Mouse (Mus musculus) cerebellum, adult 9-10 months (tissue): ENCODE results near the gene Nol11.
"Not testable (repeated sequence)": the region's sequence is repeated elsewhere in the genome, so short reads cannot be mapped to it uniquely, and the experiment has no call there.

ENCODE experiments used
- DNase-seq: peaks from one replicate; pipeline ENCODE4 v3.0.0; 2022

The Nol11 gene

GRCm38 (mm10) chr11:107154431-107154830 lies 34.8 kb downstream of the Nol11 start:
- no peak for DNase-seq

- DNase-seq, result no peak
Measured at GRCm38 (mm10) chr11:107153645-107154044, 35.5 kb downstream of the Nol11 start.

DNA sequence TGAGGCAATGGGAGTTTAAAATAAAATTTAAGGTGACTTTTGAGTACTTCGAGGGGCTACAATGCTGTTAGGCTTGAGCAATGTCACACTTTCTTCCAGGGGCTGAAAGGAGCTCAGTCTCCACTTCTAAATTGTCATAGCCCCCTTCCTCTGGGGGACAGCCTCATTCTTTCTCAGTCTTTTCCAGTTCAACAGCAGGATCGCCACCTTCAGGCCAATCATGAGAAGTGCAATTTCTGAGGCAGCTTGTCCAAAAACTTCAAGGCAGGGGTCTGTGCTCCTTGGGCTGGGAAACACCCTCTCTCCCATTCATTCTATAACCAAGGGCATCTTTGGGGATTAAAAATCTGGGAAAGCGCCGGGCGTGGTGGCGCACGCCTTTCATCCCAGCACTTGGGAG lies 37.4 kb downstream of the Nol11 start:
- no peak for DNase-seq

DNA sequence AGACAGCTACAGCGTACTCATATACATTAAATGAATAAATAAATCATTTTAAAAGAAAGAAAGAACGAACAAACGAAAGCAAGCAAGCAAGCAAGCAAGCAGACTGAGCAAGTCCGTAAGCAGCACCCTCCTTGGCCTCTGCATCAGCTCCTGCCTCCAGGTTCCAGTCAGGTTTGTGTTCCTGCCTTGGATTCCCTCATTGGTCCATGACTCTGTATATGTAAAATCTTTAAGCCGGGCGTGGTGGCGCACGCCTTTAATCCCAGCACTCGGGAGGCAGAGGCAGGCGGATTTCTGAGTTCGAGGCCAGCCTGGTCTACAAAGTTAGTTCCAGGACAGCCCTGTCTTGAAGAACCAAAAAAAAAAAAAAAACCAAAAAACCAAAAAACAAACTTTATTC lies 45.2 kb downstream of the Nol11 start:
- DNase-seq, result not testable (repeated sequence)

DNA sequence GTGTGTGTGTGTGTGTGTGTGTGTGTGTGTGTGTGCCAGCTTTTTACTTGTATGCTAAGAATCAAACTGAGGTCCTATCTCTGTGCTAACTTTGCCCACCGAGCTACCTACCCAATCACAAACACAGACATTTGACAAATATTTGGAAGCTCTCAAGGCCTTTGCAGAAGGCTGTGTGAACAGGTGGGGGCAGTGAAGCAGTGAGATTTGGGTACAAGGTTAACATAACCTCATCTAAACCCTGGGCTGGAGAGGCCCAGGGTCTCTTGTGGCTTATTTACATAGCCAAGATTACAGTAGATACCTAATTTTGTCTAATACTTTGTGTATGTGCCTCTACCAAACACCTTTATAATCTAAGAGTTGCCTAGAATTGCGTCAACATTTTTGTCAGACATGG lies 46.8 kb downstream of the Nol11 start:
- no peak for DNase-seq

DNA sequence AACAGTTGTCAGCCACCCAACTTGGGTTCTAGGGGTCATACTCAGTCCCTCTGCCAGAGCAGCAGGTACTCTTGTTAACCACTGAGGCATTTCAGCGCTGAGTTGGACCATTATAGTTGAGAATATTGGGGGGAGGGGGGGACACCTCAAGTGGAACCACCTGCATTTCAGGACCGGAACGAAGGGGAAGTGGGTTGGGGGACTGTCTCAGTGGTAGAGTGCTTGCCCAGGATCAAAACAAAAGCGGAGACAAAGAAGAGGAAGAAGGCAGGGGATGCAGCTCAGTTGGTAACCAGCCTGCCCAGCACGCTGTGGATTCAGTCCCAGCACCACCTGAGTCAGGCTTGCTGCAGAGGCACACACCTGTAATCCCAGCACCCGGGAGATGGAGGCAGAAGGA lies 48.4 kb downstream of the Nol11 start:
- no peak for DNase-seq

DNA sequence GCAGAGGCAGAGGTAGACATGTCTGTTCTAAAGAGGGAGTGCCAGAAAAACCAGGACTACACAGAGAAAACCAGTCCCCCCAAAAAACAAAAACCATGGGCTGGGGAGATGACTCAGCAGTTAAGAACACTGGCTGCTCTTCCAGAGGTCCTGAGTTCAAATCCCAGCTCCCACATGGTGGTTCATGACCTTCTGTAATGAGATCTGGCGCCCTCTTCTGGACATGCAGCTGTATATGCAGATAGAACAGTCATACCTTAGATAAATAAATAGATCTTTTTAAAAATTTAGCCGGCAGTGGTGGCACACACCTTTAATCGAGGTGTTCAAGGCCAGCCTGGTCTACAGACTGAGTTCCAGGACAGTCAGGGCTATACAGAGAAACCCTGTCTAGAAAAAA lies 50.5 kb downstream of the Nol11 start:
- DNase-seq, result no peak

DNA sequence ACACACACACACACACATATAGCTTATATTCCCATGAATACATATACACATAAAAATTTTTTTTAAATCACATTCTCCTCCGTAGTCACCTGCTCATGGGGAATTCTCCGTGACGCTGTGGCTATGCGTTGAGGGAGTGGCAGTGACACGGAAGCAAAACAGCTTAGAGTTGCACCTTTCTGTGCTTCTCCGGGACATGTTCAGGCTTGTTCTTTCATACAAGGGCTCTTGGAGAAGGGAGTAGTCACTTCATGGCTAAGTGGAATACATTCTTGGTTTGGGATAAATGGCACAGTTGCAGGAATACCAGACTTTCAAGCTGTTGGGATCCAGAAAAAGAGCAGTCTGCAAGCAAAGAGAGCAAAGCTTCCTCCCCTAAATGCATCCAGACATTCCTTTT lies 51.6 kb downstream of the Nol11 start:
- no peak for DNase-seq

- not testable (repeated sequence) for DNase-seq
Measured at GRCm38 (mm10) chr11:107136458-107136857, 52.7 kb downstream of the Nol11 start.

- no peak for DNase-seq
Measured at GRCm38 (mm10) chr11:107135741-107136140, 53.4 kb downstream of the Nol11 start.

GRCm38 (mm10) chr11:107132426-107132825 lies 56.8 kb downstream of the Nol11 start:
- DNase-seq, result no peak

GRCm38 (mm10) chr11:107131749-107132421 lies 57.3 kb downstream of the Nol11 start, which contains the start of gene Bptf:
Bptf (minus strand) TSS chr11:107132127.
- peak; percentile 89 for DNase-seq

DNA sequence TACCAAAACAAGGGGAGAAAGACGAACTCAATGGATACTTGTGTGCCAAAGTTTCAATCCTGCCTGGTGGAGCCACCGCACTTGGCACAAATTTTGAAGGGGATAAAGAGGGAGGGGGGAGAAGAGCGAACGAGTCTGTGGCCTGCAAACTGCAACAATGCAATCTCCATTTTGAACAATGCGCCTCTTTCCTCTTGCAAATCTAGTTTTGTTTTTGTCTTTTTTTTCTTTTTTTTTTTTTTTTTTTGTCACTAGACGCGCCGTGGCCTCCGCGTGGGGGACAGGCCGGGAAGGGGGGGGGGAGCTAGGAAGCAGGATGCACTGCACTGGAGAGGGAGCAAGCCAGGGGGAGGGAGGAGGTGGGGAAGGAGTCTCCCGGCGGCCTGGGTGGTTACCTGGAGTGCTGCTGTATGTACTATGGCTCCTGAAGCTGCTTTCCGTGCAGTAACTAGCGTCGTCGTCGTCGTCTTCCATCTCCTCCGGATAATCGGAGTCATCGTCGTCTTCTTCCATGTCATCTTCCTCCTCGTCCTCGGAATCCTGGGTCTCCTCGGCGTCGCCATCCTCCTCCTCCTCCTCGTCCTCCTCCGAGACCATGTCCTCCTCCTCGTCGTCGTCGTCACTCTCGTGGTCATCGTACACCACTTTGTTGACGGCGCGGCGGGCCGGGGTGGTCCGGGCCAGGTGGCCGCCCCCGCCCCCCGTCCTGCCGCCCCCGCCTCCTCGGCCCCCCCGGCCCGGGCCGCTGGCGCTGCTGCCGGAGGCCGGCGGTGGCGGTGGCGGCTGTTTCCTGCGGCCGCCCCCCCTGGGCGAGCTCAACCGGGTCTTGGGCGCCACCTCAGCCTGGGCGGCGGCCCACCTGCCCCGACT lies 58.1 kb downstream of the Nol11 start:
- peak; percentile 76 for DNase-seq

GRCm38 (mm10) chr11:107130221-107130788 lies 58.9 kb downstream of the Nol11 start:
- no peak for DNase-seq

DNA sequence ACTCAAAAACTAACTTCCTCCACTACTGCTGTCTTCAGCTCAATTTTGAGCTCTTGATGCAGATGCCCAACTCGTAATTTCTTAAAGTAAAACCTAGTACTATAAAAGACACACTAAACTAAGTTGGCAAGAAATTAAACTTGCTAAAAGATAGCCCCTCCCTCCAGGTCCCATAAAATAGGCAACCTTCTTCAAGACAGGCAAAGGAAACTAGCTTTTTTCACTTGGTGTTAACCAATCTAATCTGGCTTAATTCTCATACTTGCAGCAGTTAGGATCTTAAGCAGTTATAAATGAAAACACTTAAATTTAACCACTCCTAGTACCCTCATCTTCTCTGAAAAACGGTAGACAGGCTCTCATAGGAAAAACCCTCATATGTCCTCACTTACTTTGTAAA lies 59.5 kb downstream of the Nol11 start:
- no peak for DNase-seq

DNA sequence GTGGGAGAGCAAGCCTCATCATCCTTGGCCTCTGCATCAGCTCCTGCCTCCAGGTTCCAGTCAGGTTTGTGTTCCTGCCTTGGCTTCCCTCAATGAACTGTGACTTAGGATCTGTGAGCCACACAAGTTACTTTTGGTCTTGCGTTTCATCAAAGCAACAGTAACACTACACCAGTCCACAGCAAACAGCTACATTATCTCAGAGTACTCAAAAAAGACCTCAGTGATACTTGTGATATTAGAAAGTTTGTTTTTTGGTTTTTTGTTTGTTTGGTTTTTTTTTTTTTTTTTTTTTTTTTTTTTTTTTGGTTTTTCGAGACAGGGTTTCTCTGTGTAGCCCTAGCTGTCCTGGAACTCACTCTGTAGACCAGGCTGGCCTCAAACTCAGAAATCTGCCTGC lies 62.5 kb downstream of the Nol11 start:
- DNase-seq, result not testable (repeated sequence)

GRCm38 (mm10) chr11:107125011-107125410 lies 64.2 kb downstream of the Nol11 start:
- DNase-seq, result no peak

DNA sequence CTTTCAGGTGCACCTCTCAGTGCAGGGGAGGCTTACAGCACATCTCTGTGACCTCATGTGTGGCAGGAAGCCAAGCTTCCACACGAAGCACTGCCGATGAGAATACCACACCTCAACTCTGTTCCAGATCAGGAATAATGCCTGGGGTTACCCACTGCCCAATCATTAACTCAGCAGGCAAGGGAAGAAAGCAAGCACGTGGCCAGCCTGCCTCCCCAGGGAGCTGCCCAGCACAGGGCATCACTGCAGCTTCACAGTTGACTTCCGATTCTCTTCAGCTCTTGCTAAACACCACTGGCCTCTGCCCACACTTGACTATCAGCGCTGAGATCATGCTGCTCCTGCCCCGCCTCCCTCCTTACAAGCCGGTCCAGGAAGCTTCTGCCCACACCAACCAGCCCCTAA lies 64.9 kb downstream of the Nol11 start:
- DNase-seq, result peak; percentile 55

GRCm38 (mm10) chr11:107117789-107118188 lies 71.4 kb downstream of the Nol11 start:
- DNase-seq, result no peak
